Mouse (Mus musculus): Measurements from ENCODE around the gene Drc1.

Gene Drc1

GRCm38 (mm10) chr5:30415876-30416275 is 134.7 kb downstream of the Drc1 start:
- DNase-seq (ENCODE audit: extremely low spot score) = no peak
